Mouse (Mus musculus) regulatory T cell (primary cell): Measurements from ENCODE around the gene Gucd1.
"Not testable (repeated sequence)": the region's sequence is repeated elsewhere in the genome, so short reads cannot be mapped to it uniquely, and the experiment has no call there.

Experiments
- in situ Hi-C: fragments of 300-600 bp; cut with MboI, MseI; formaldehyde crosslinking; loops from one replicate; pipeline ENCODE4 v1.15.1; 2025; ENCODE audit warnings: high pct_unique_total_duplicates

Gucd1 gene

GRCm38 (mm10) chr10:75517758-75518143 lies at the start of gene Gucd1:
Gene Gucd1, minus strand, starts transcription at chr10:75517972.
- in situ Hi-C loops, result no loop called here

- in situ Hi-C loops, result not testable (repeated sequence)
These were observed 49.0 kb upstream of the Gucd1 start for GRCm38 (mm10) chr10:75566765-75567164.

GRCm38 (mm10) chr10:75566321-75566720 lies 48.5 kb upstream of the Gucd1 start:
- in situ Hi-C loops, result no loop called here

GRCm38 (mm10) chr10:75565906-75566305 lies 48.1 kb upstream of the Gucd1 start:
- in situ Hi-C loops, result no loop called here

GRCm38 (mm10) chr10:75565436-75565835 lies 47.7 kb upstream of the Gucd1 start:
- in situ Hi-C loops, result no loop called here

- in situ Hi-C loops, result no loop called here
These were observed 47.0 kb upstream of the Gucd1 start for GRCm38 (mm10) chr10:75564687-75565265.

- in situ Hi-C loops, result no loop called here
These were observed 44.8 kb upstream of the Gucd1 start for GRCm38 (mm10) chr10:75562596-75562995.

- in situ Hi-C loops, result no loop called here
These were observed 43.4 kb upstream of the Gucd1 start, which contains the start of gene Ggt1 for GRCm38 (mm10) chr10:75561071-75561654. Gene Ggt1, plus strand, starts transcription at chr10:75561604.

- in situ Hi-C loops, result no loop called here
These were observed 42.8 kb upstream of the Gucd1 start for GRCm38 (mm10) chr10:75560549-75560899.

- in situ Hi-C loops, result no loop called here
These were observed 42.1 kb upstream of the Gucd1 start, which contains the start of gene Lrrc75b for GRCm38 (mm10) chr10:75559676-75560548. Gene Lrrc75b, minus strand, starts transcription at chr10:75560330.

GRCm38 (mm10) chr10:75559041-75559675 lies 41.4 kb upstream of the Gucd1 start:
- in situ Hi-C loops, result no loop called here

- in situ Hi-C loops, result no loop called here
These were observed 40.7 kb upstream of the Gucd1 start for GRCm38 (mm10) chr10:75558515-75558914.

GRCm38 (mm10) chr10:75556026-75556425 lies 38.3 kb upstream of the Gucd1 start:
- in situ Hi-C loops, result no loop called here

- in situ Hi-C loops, result no loop called here
These were observed 37.8 kb upstream of the Gucd1 start for GRCm38 (mm10) chr10:75555557-75555956.

GRCm38 (mm10) chr10:75554090-75554489 lies 36.3 kb upstream of the Gucd1 start:
- in situ Hi-C loops, result no loop called here

- in situ Hi-C loops, result no loop called here
These were observed 35.1 kb upstream of the Gucd1 start for GRCm38 (mm10) chr10:75552701-75553450.

- in situ Hi-C loops, result no loop called here
These were observed 34.3 kb upstream of the Gucd1 start for GRCm38 (mm10) chr10:75552106-75552505.

GRCm38 (mm10) chr10:75551175-75551574 lies 33.4 kb upstream of the Gucd1 start:
- in situ Hi-C loops, result no loop called here

- in situ Hi-C loops, result no loop called here
These were observed 32.1 kb upstream of the Gucd1 start for GRCm38 (mm10) chr10:75549886-75550285.

GRCm38 (mm10) chr10:75548486-75548885 lies 30.7 kb upstream of the Gucd1 start:
- in situ Hi-C loops, result no loop called here

- in situ Hi-C loops, result no loop called here
These were observed 30.1 kb upstream of the Gucd1 start for GRCm38 (mm10) chr10:75547901-75548300.
